7 mouse cellular contexts compared by ENCODE assay signal in genomic region chr10:82623553-82623932, GRCm38 (mm10). TPM values are rescaled to one million over a fixed set of nuclear protein-coding genes. Genes with fewer than 3 reads are reported as not detected.
DNase-seq lines count a peak whose midpoint lies in the region; ATAC-seq and TF ChIP-seq lines count a peak whose summit lies in the region.
"Not testable (repeated sequence)": the region's sequence is repeated elsewhere in the genome, so short reads cannot be mapped to it uniquely, and the experiment has no call there.

No protein-coding gene starts in this region.

- not testable (repeated sequence) for H3K79me2 ChIP-seq in liver, adult 2 months (ENCODE audit: control insufficient read depth, insufficient read depth, low read length); macrophage (ENCODE audit: inconsistent target)

- 12% methylated on average over 2 of the region's 2 CpGs for WGBS in forebrain, embryonic 14.5 days
- 10% methylated on average over 2 of the region's 2 CpGs for WGBS in heart, postnatal 0 days
- 6% methylated on average over 2 of the region's 2 CpGs for WGBS in kidney, adult 2 months
- 1% methylated on average over 2 of the region's 2 CpGs for WGBS in liver, adult 2 months
- WGBS in macrophage (ENCODE audit: missing documents), result 0% methylated on average over 2 of the region's 2 CpGs
- 1% methylated on average over 2 of the region's 2 CpGs for WGBS in neural tube, embryonic 12.5 days

- not testable (repeated sequence) for TF ChIP-seq EP300 in heart, postnatal 0 days (IDR thresholded peaks at IDR 0.05; ENCODE audit: low read depth)

- not testable (repeated sequence) for H3K36me3 ChIP-seq in forebrain, embryonic 14.5 days (ENCODE audit: control insufficient read depth, insufficient read depth, low read length); heart, postnatal 0 days (replicated peaks; ENCODE audit: control insufficient read depth, insufficient read depth, low read length); kidney, adult 2 months (ENCODE audit: control insufficient read depth, insufficient read depth, low read length); liver, adult 2 months (ENCODE audit: control insufficient read depth, insufficient read depth, low read length); macrophage (ENCODE audit: inconsistent target); neural tube, embryonic 12.5 days

- peak overlapping the region; percentile 77; the same call in 1 of the 2 replicates for H3K9ac ChIP-seq in forebrain, embryonic 14.5 days (ENCODE audit: low read length)
- peak overlapping the region; percentile 74; the same call in 1 of the 2 replicates for H3K9ac ChIP-seq in heart, postnatal 0 days (replicated peaks; ENCODE audit: low read depth, low read length)
- not testable (repeated sequence) for H3K9ac ChIP-seq in liver, adult 2 months (ENCODE audit: low read depth, low read length)
- H3K9ac ChIP-seq in neural tube, embryonic 12.5 days, result peak overlapping the region; percentile 73

- not testable (repeated sequence) for H3K4me1 ChIP-seq in cortical plate, adult 2 months (ENCODE audit: control insufficient read depth, insufficient read depth, low read length); forebrain, embryonic 14.5 days (ENCODE audit: control insufficient read depth, insufficient read depth, low read length); heart, postnatal 0 days (ENCODE audit: control insufficient read depth, insufficient read depth); kidney, adult 2 months (ENCODE audit: control insufficient read depth, insufficient read depth, low read length); liver, adult 2 months (ENCODE audit: control insufficient read depth, insufficient read depth, low read length); neural tube, embryonic 12.5 days

- not testable (repeated sequence) for DNase-seq in forebrain, embryonic 14.5 days (ENCODE audit: low spot score); heart, postnatal 0 days (ENCODE audit: low spot score); kidney, adult 2 months; liver, adult 2 months (ENCODE audit: extremely low read depth, low read depth, low spot score)

- 0 out of 2 replicates have a peak overlapping the region, but pooled peaks have one; percentile 6 for H3K27ac ChIP-seq in cortical plate, adult 2 months (ENCODE audit: insufficient read depth, low read length)
- peak overlapping the region; percentile 81; the same call in 1 of the 2 replicates for H3K27ac ChIP-seq in forebrain, embryonic 14.5 days (ENCODE audit: low read depth, low read length)
- peak overlapping the region; percentile 87 for H3K27ac ChIP-seq in heart, postnatal 0 days (ENCODE audit: low read depth)
- H3K27ac ChIP-seq in kidney, adult 2 months (ENCODE audit: insufficient read depth, low read depth, low read length), result peak overlapping the region; percentile 8
- peak overlapping the region; percentile 14 for H3K27ac ChIP-seq in liver, adult 2 months (replicated peaks; ENCODE audit: insufficient read depth, low read depth, low read length)
- H3K27ac ChIP-seq in macrophage, result peak overlapping the region; percentile 62
- peak overlapping the region; percentile 66; the same call in 1 of the 2 replicates for H3K27ac ChIP-seq in neural tube, embryonic 12.5 days

- not testable (repeated sequence) for H3K27me3 ChIP-seq in forebrain, embryonic 14.5 days (replicated peaks; ENCODE audit: control insufficient read depth, insufficient read depth, low read length); heart, postnatal 0 days (ENCODE audit: control insufficient read depth, insufficient read depth, low read length); kidney, adult 2 months (replicated peaks; ENCODE audit: control insufficient read depth, insufficient read depth, low read length); liver, adult 2 months (ENCODE audit: control insufficient read depth, insufficient read depth, low read length); neural tube, embryonic 12.5 days (replicated peaks)

- peak; percentile 5; the same call in 1 of the 2 replicates for ATAC-seq in forebrain, embryonic 14.5 days
- ATAC-seq in heart, postnatal 0 days (ENCODE audit: insufficient read depth, low read depth), result not testable (repeated sequence)
- peak; percentile 19; the same call in 1 of the 2 replicates for ATAC-seq in neural tube, embryonic 12.5 days (ENCODE audit: low FRiP score, low read depth)

- TF ChIP-seq CTCF in cortical plate, adult 2 months (IDR thresholded peaks at IDR 0.05; ENCODE audit: extremely low read depth, insufficient read depth, low read length); heart, postnatal 0 days (IDR thresholded peaks at IDR 0.05; ENCODE audit: low read depth); kidney, adult 2 months (conservative IDR thresholded peaks at IDR 0.05; ENCODE audit: insufficient read depth, insufficient read length, low read depth, low read length); liver, adult 2 months (IDR thresholded peaks at IDR 0.05; ENCODE audit: low read depth, low read length): not testable (repeated sequence)

- not testable (repeated sequence) for TF ChIP-seq POLR2A in cortical plate, adult 2 months (IDR thresholded peaks at IDR 0.05; ENCODE audit: extremely low read depth, insufficient read depth, low read length); kidney, adult 2 months (IDR thresholded peaks at IDR 0.05; ENCODE audit: low read depth, low read length); liver, adult 2 months (IDR thresholded peaks at IDR 0.05; ENCODE audit: extremely low read depth, insufficient read depth, low read length)

- not testable (repeated sequence) for H3K9me3 ChIP-seq in forebrain, embryonic 14.5 days (replicated peaks; ENCODE audit: control insufficient read depth, low read length); heart, postnatal 0 days (replicated peaks; ENCODE audit: control insufficient read depth, low read length); neural tube, embryonic 12.5 days

- peak overlapping the region; percentile 50 for H3K4me3 ChIP-seq in cortical plate, adult 2 months (ENCODE audit: insufficient read depth, low read length)
- peak overlapping the region; percentile 63 for H3K4me3 ChIP-seq in forebrain, embryonic 14.5 days (ENCODE audit: low read depth, low read length)
- peak overlapping the region; percentile 66 for H3K4me3 ChIP-seq in heart, postnatal 0 days (ENCODE audit: low read depth, low read length)
- H3K4me3 ChIP-seq in kidney, adult 2 months (ENCODE audit: insufficient read depth, low read depth, low read length), result peak overlapping the region; percentile 76
- peak overlapping the region; percentile 5 for H3K4me3 ChIP-seq in liver, adult 2 months (ENCODE audit: insufficient read depth, low read depth, low read length)
- peak overlapping the region; percentile 61 for H3K4me3 ChIP-seq in macrophage (ENCODE audit: inconsistent target)
- H3K4me3 ChIP-seq in neural tube, embryonic 12.5 days, result peak overlapping the region; percentile 66

- H3K4me2 ChIP-seq in forebrain, embryonic 14.5 days (ENCODE audit: low read length), result peak overlapping the region; percentile 59
- peak overlapping the region; percentile 70 for H3K4me2 ChIP-seq in heart, postnatal 0 days (ENCODE audit: low read depth, low read length)
- peak overlapping the region; percentile 61 for H3K4me2 ChIP-seq in neural tube, embryonic 12.5 days (replicated peaks)

RNA-seq across cellular contexts. Expression of gene 1190007I07Rik, which starts 0.5 kb away (rescaled TPM):
- 32.5 and 33.3 TPM in 2 replicates for polyA plus RNA-seq in cortical plate, adult 2 months (2012; rRNA removed)
- polyA plus RNA-seq in forebrain, embryonic 14.5 days (2014; fragmentation: Nextera tagmentation; extraction: Ambion mirVana), result 34.4 and 35.7 TPM in 2 replicates
- 19.7 and 35.0 TPM in 2 replicates for total RNA-seq in heart, postnatal 0 days (2014; rRNA removed; ENCODE audit: low replicate concordance)
- polyA plus RNA-seq in heart, postnatal 0 days (2015; fragmentation: Nextera tagmentation; extraction: Ambion mirVana), result 49.9 and 53.1 TPM in 2 replicates
- 47.2 and 53.2 TPM in 2 replicates for polyA plus RNA-seq in kidney, adult 2 months (2012; rRNA removed)
- 18.1 and 24.3 TPM in 2 replicates for total RNA-seq in liver, adult 2 months (2014; rRNA removed)
- polyA plus RNA-seq in liver, adult 2 months (2012; rRNA removed), result 42.0 and 48.5 TPM in 2 replicates
- total RNA-seq in macrophage (2018; cell fraction: chromatin; rRNA removed), result 10 to 100 TPM in 5 of 26 experiments, 1 to 10 TPM in 19, not detected in 2; 1.2 to 18.4 (median 4.3) TPM
- total RNA-seq in macrophage (2018; cell fraction: cytosol; rRNA removed), result 10 to 100 TPM in 21 of 26 experiments, 1 to 10 TPM in 5; 8.3 to 16.5 (median 12.1) TPM
- total RNA-seq in macrophage (2018; cell fraction: nucleus; rRNA removed), result 10 to 100 TPM in 6 of 26 experiments, 1 to 10 TPM in 18, not detected in 2; 1.9 to 25.9 (median 5.6) TPM
- polyA plus RNA-seq in macrophage (2018), result 4.5 to 16.5 TPM (median 14.1 TPM) in 3 replicates
- polyA plus RNA-seq in neural tube, embryonic 12.5 days (2016; fragmentation: Nextera tagmentation; extraction: Ambion mirVana), result 29.3 and 31.2 TPM in 2 replicates

RNA-seq across cellular contexts. Expression of gene Tdg, which starts 6.1 kb away (rescaled TPM):
- 54.7 and 61.6 TPM in 2 replicates for polyA plus RNA-seq in cortical plate, adult 2 months (2012; rRNA removed)
- 226 and 231 TPM in 2 replicates for polyA plus RNA-seq in forebrain, embryonic 14.5 days (2014; fragmentation: Nextera tagmentation; extraction: Ambion mirVana)
- total RNA-seq in heart, postnatal 0 days (2014; rRNA removed; ENCODE audit: low replicate concordance), result 37.5 and 43.0 TPM in 2 replicates
- 37.1 and 40.9 TPM in 2 replicates for polyA plus RNA-seq in heart, postnatal 0 days (2015; fragmentation: Nextera tagmentation; extraction: Ambion mirVana)
- 17.6 and 18.8 TPM in 2 replicates for polyA plus RNA-seq in kidney, adult 2 months (2012; rRNA removed)
- 10.7 and 12.4 TPM in 2 replicates for total RNA-seq in liver, adult 2 months (2014; rRNA removed)
- polyA plus RNA-seq in liver, adult 2 months (2012; rRNA removed), result 8.8 and 9.7 TPM in 2 replicates
- total RNA-seq in macrophage (2018; cell fraction: chromatin; rRNA removed), result 100 to 1,000 TPM in 8 of 26 experiments, 10 to 100 TPM in 18; 55.5 to 128 (median 90.9) TPM
- total RNA-seq in macrophage (2018; cell fraction: cytosol; rRNA removed), result 10 to 100 TPM; 20.5 to 34.6 (median 26.3) TPM
- total RNA-seq in macrophage (2018; cell fraction: nucleus; rRNA removed), result 10 to 100 TPM; 44.7 to 90.2 (median 58.3) TPM
- 18.3 to 25.9 TPM (median 18.9 TPM) in 3 replicates for polyA plus RNA-seq in macrophage (2018)
- polyA plus RNA-seq in neural tube, embryonic 12.5 days (2016; fragmentation: Nextera tagmentation; extraction: Ambion mirVana), result 263 and 283 TPM in 2 replicates

Comparison
In these comparisons a context has a peak if more than half of its experiments do, and no peak if none do; other contexts are left out.
1. H3K27ac ChIP-seq: peak in every context shown above with its lines; median percentile 87 in heart, postnatal 0 days; 81 in forebrain, embryonic 14.5 days; 66 in neural tube, embryonic 12.5 days; 62 in macrophage; 14 in liver, adult 2 months; 8 in kidney, adult 2 months; 6 in cortical plate, adult 2 months.
2. H3K4me3 ChIP-seq: peak in every context shown above with its lines; median percentile 76 in kidney, adult 2 months; 66 in heart, postnatal 0 days; 66 in neural tube, embryonic 12.5 days; 63 in forebrain, embryonic 14.5 days; 61 in macrophage; 50 in cortical plate, adult 2 months; 5 in liver, adult 2 months.